1 mouse cellular context compared by ENCODE assay signal in the genomic region with DNA sequence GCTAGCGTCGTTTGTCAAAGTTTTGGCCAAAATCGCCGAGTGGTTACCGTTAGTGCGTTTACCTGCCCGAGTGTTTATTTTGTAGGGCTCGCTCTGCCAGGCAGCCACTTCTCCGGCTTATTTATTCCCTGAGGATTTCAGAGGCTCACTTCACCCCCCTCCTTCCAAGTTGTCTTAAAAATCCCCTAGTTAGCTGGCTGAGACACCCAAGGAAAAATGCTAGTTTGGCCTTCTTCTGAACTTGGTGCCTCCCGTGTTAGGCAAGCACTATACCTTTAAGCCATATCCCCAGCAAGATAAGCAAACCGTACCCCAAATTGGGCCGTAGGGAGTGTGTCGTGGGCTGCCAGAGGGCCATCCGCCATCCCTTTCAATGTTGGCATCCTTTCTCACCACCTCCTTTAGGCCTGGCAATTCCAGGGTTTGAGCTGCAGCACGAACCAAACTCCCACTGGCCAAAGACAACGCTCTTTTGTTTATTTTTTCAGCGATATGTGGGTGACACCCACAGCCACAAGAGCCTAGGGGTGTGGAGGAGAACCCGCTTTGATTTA.
TF ChIP-seq lines count a peak whose summit lies in the region.

No protein-coding gene starts in this region.

TF ChIP-seq in CH12.LX, 34 proteins besides CTCF, POLR2A, EP300 and RAD21:
- TF ChIP-seq USF1 (IDR thresholded peaks at IDR 0.05; ENCODE audit: low read depth, low read length) (no peak), IRF4 (IDR thresholded peaks at IDR 0.05; ENCODE audit: low read depth, low read length) (no peak), E2F4 (IDR thresholded peaks at IDR 0.05; ENCODE audit: insufficient replicate concordance, low read depth, low read length) (no peak), PAX5 (IDR thresholded peaks at IDR 0.05; ENCODE audit: low read length) (no peak), MXI1 (IDR thresholded peaks at IDR 0.05; ENCODE audit: low read depth, low read length) (no peak), MYC (IDR thresholded peaks at IDR 0.05; ENCODE audit: low read depth, low read length) (no peak), MAX (IDR thresholded peaks at IDR 0.05; ENCODE audit: low read length) (no peak), NELFE (IDR thresholded peaks at IDR 0.05; ENCODE audit: low read depth, low read length) (no peak), UBTF (IDR thresholded peaks at IDR 0.05; ENCODE audit: low read depth, low read length) (no peak)
